Mouse (Mus musculus): ENCODE measurements around the gene Kcnn4. TPM values are rescaled to one million over a fixed set of nuclear protein-coding genes. Genes with fewer than 3 reads are reported as not detected.

Gene Kcnn4
- total RNA-seq, 1 experiment = 3.2 TPM

DNA sequence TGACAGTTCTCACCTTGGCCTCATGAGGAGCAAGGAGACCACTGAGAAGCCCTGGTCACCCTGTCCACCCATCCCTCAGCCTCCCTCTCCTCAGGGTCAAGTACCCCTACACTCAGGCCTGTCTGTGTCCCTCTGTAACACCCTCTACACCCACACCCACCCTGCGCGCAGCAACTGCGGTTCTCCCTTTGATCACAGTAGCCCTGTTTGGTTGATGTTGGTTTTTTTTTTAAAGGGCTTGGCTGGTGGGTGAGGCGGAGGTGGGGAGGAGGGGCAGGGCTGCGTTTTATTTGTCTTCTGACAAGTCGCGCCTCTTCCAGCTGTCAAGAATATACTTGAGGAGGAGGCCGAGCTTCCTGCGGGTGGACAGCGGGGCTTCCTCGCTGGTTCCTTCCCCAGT, 61.6 kb downstream of the Kcnn4 start:
- in situ Hi-C loops (cut with MboI; ENCODE audit: low sequenced_read_pairs in 2 of 2, unreplicated experiment in 2 of 2) = no loop called here
- TF ChIP-seq ZNF384 (IDR thresholded peaks at IDR 0.05; ENCODE audit: low read depth, low read length) (no peak), CHD2 (IDR thresholded peaks at IDR 0.05; ENCODE audit: low read depth, low read length) (no peak), MAFK (IDR thresholded peaks at IDR 0.05; ENCODE audit: insufficient read depth, low read depth, low read length) (no peak), ZC3H11A (IDR thresholded peaks at IDR 0.05; ENCODE audit: borderline replicate concordance, low read depth, low read length) (no peak), HCFC1 (IDR thresholded peaks at IDR 0.05; ENCODE audit: borderline replicate concordance, insufficient read depth, low read length) (no peak)
- H3K36me3 ChIP-seq (ENCODE audit: control insufficient read depth, insufficient read depth, low read length, poor library complexity, severe bottlenecking) = no peaks in the 10 kb centered on the region
- H3K4me1 ChIP-seq (ENCODE audit: control insufficient read depth in 2 of 2, insufficient read depth in 2 of 2, low read length in 2 of 2, poor library complexity in 1 of 2) = peaks cover 0 to 3% of the 10 kb centered on the region in 2 experiments; a peak in 1 of 4 replicates
- no peak overlapping the region for H3K27ac ChIP-seq (ENCODE audit: insufficient read depth, low read depth, low read length, poor library complexity, severe bottlenecking)
- H3K9ac ChIP-seq (ENCODE audit: insufficient read depth, low read depth, low read length, poor library complexity, severe bottlenecking) = no peak overlapping the region; the same call in 1 of the 2 replicates
- H3K4me3 ChIP-seq (ENCODE audit: insufficient read depth in 1 of 2, low read depth in 1 of 2, low read length in 2 of 2, poor library complexity in 1 of 2, severe bottlenecking in 1 of 2) = no peak overlapping the region
- DNase-seq (ENCODE audit: low read depth, low spot score) = no peak
- H3K9me3 ChIP-seq (ENCODE audit: control insufficient read depth, insufficient read depth, low read depth, low read length) = no peaks in the 10 kb centered on the region

DNA sequence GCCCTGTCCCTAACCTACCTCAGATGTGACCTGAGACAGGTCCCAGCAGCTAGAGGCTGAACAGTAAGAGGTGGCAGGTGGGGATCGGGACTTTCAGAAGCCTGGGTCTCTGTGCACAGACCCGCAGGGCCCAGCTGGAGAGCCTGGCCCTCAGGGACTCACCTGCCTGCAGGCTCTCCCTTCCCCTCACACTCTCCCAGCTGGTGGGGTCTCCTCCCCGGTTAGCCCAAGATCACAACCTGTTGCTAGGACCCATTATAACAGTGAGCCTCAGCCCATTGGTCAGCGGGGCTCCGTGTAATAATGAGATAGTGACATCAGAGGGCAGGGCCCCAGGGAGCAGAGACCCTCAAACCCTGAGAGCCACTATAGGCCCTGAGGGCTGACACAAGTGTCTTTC, 65.2 kb downstream of the Kcnn4 start:
- no peaks in the 10 kb centered on the region for H3K36me3 ChIP-seq (ENCODE audit: control insufficient read depth, insufficient read depth, low read length, poor library complexity, severe bottlenecking)
- TF ChIP-seq ZC3H11A (IDR thresholded peaks at IDR 0.05; ENCODE audit: borderline replicate concordance, low read depth, low read length) (no peak), HCFC1 (IDR thresholded peaks at IDR 0.05; ENCODE audit: borderline replicate concordance, insufficient read depth, low read length) (no peak), CHD2 (IDR thresholded peaks at IDR 0.05; ENCODE audit: low read depth, low read length) (no peak), ZNF384 (IDR thresholded peaks at IDR 0.05; ENCODE audit: low read depth, low read length) (no peak), MAFK (IDR thresholded peaks at IDR 0.05; ENCODE audit: insufficient read depth, low read depth, low read length) (no peak)
- no peak overlapping the region for H3K4me3 ChIP-seq (ENCODE audit: insufficient read depth in 1 of 2, low read depth in 1 of 2, low read length in 2 of 2, poor library complexity in 1 of 2, severe bottlenecking in 1 of 2)
- no peak overlapping the region for H3K27ac ChIP-seq (ENCODE audit: insufficient read depth, low read depth, low read length, poor library complexity, severe bottlenecking)
- no peak for DNase-seq (ENCODE audit: low read depth, low spot score)
- no peak overlapping the region for H3K9ac ChIP-seq (ENCODE audit: insufficient read depth, low read depth, low read length, poor library complexity, severe bottlenecking)
- H3K9me3 ChIP-seq (ENCODE audit: control insufficient read depth, insufficient read depth, low read depth, low read length) = no peaks in the 10 kb centered on the region
- in situ Hi-C loops (cut with MboI; ENCODE audit: low sequenced_read_pairs in 2 of 2, unreplicated experiment in 2 of 2) = no loop called here
- H3K4me1 ChIP-seq (ENCODE audit: control insufficient read depth in 2 of 2, insufficient read depth in 2 of 2, low read length in 2 of 2, poor library complexity in 1 of 2) = peaks cover 0 to 3% of the 10 kb centered on the region in 2 experiments; a peak in 1 of 4 replicates

Other genes starting within 250 kb of the Kcnn4 start
- 4.7 and 4.8 TPM in 2 replicates for gene Zfp235, start 236.1 kb upstream of the Kcnn4 start, total RNA-seq (2012; rRNA removed)
- gene Zfp114, start 195.2 kb upstream of the Kcnn4 start, total RNA-seq (2012; rRNA removed) = 2.9 and 3.0 TPM in 2 replicates
- gene Zfp111, start 158.8 kb upstream of the Kcnn4 start, total RNA-seq (2012; rRNA removed) = 7.8 and 8.5 TPM in 2 replicates
- 4.5 and 6.7 TPM in 2 replicates for gene Zfp109, start 132.7 kb upstream of the Kcnn4 start, total RNA-seq (2012; rRNA removed)
- gene Zfp108, start 115.5 kb upstream of the Kcnn4 start, total RNA-seq (2012; rRNA removed) = 1.5 and 2.1 TPM in 2 replicates
- gene Zfp93, start 99.8 kb upstream of the Kcnn4 start, total RNA-seq (2012; rRNA removed) = 4.2 and 4.7 TPM in 2 replicates
- 22.4 and 30.4 TPM in 2 replicates for gene Zfp61, start 69.0 kb upstream of the Kcnn4 start, total RNA-seq (2012; rRNA removed)
- gene Zfp94, start 53.6 kb upstream of the Kcnn4 start, total RNA-seq (2012; rRNA removed) = 5.4 and 8.0 TPM in 2 replicates
- 2.3 and 2.4 TPM in 2 replicates for gene Tescl, start 36.3 kb upstream of the Kcnn4 start, total RNA-seq (2012; rRNA removed)
- not detected in 2 replicates for gene Lypd5, start 21.1 kb upstream of the Kcnn4 start, total RNA-seq (2012; rRNA removed)
- 25.7 and 35.7 TPM in 2 replicates for gene Smg9, start 29.4 kb downstream of the Kcnn4 start, total RNA-seq (2012; rRNA removed)
- 0.16 TPM in 1 of 2 replicates, not detected in the other for gene Irgc1, start 82.0 kb downstream of the Kcnn4 start, total RNA-seq (2012; rRNA removed)
- 99.5 and 118 TPM in 2 replicates for gene Plaur, start 92.2 kb downstream of the Kcnn4 start, total RNA-seq (2012; rRNA removed)
- 10.8 and 21.4 TPM in 2 replicates for gene Cadm4, start 111.8 kb downstream of the Kcnn4 start, total RNA-seq (2012; rRNA removed)
- gene Zfp428, start 136.7 kb downstream of the Kcnn4 start, total RNA-seq (2012; rRNA removed) = 94.1 and 114 TPM in 2 replicates
- 1.2 and 1.6 TPM in 2 replicates for gene AC161166.1, start 142.2 kb downstream of the Kcnn4 start, total RNA-seq (2012; rRNA removed)
- gene Irgq, start 160.4 kb downstream of the Kcnn4 start, total RNA-seq (2012; rRNA removed) = 6.2 and 6.4 TPM in 2 replicates
- 0.58 TPM in 1 of 2 replicates, not detected in the other for gene Pinlyp, start 175.9 kb downstream of the Kcnn4 start, total RNA-seq (2012; rRNA removed)
- gene Xrcc1, start 176.0 kb downstream of the Kcnn4 start, total RNA-seq (2012; rRNA removed) = 69.7 and 144 TPM in 2 replicates
- gene Ethe1, start 217.3 kb downstream of the Kcnn4 start, total RNA-seq (2012; rRNA removed) = 14.3 and 14.7 TPM in 2 replicates
- 0.22 TPM in 1 of 2 replicates, not detected in the other for gene Zfp575, start 217.4 kb downstream of the Kcnn4 start, total RNA-seq (2012; rRNA removed)
- 1.5 and 1.8 TPM in 2 replicates for gene Phldb3, start 240.5 kb downstream of the Kcnn4 start, total RNA-seq (2012; rRNA removed)

Measured in ES-E14 (cell line).